Mouse (Mus musculus) lung, adult 18-20 months (tissue): Measurements from ENCODE around the gene Ceacam16.

Experiments used
- DNase-seq, 2 experiments: peaks; one replicate each; pipeline ENCODE4 v3.0.0; 2022; ENCODE audit warnings: mixed read lengths in 2 of 2

Ceacam16 gene

DNA sequence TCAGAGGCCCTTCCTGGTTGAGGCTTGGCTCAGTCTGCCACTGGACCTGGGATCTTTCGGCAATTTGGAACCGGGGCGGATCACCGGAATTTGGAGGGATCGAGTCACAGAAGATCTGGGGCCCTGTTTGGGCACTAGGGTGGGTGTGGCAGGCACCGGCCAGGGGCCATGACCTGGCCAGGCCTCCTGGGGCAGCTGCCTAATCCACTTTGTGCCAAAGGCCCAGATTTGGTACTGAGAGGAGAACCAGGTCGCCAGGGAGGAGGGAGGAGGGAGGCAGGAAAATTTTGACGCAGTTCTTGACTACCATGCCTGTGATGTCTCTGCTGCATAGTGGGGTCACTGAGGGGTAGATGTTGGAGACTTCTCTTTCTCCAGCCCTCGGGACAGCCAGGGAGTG, at the start of gene Ceacam16:
TSS of gene Ceacam16 (minus strand) at position 101 of the 400 bp plus-strand sequence.
- DNase-seq = no peak

DNA sequence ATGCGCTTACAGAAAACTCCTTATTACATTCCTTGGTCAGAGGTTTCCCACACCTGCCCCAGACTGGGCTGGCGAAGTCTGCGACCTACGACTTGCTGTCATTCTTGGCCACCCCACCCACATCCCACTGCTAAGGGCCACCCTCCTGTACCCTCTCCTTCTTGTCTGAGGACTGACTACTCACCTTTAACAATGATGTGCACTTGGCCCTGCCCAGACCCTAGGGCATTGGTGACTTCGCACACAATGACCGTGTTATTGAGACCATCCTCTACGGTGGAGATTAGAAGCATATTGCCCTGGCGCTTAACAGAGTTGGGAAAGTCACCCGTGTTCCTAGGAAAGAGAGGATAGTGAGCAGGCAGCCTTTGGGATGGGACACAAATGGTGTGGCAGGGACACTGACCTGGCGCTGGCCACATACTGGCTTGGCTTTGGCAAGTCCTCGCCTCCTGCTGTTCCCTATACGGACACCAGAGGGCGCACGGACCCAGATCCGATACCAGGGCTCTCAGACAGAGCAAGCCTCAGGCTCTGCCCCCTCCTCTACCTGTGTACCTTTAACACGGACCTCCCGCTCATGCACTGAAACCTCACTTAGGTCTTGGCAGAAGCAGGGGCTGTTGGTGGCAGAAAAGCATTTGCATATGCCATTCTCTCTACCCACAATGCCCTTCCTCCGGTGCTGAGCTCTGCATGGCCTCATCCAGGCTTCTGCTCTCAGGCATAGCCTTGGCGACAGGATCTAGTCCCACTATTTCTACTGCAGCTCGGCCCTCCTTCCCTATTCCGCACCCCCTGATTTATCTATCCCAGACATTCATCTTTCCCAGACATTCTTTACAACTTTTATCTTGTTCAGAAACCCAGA, 49.6 kb upstream of the Ceacam16 start:
- DNase-seq = peak; percentile 72 to 78

DNA sequence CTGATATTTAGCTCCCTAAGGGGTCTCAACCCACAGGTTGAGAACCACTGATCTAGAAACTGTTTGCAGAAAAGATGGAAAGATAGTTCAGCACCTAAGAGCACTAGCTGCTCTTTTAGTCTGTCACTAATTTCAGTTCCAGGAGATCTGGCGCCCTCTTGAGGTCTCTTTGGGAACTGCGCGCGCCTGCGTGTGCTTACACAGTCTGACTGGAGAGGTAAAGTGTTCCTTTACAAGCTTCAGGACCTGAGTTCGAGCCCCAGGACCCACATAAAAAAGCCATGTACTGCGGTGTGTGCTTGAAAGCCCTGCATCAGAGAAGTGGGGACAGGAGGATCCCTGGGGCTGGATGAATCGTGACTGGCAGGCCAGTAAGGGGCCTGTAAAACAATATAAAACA, 28.8 kb upstream of the Ceacam16 start:
- peak; percentile 40 to 43 for DNase-seq

DNA sequence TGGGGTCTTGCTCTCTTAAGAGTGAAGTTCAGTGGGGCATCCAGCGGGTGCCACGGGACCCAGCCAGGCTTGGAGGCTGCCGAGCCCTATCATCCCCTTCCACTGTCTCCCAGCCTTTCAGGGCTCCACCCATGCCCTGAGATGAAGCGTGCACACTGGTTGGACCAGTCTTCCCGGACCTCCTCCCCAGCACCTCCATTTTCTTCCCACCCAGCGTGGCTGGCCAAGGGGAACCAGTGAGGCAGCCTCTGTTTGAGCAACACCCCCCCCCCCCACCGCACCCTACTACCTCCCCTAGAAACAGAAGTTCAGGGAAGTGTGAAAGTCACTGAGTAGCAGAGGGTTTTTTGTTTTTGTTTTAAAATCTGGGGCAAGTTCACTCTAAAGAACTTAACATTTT, 26.8 kb upstream of the Ceacam16 start, which contains the start of gene Ceacam19:
TSS of gene Ceacam19 (minus strand) at position 117 of the 400 bp plus-strand sequence.
- DNase-seq = no peak

GRCm38 (mm10) chr7:19880754-19881153, 19.7 kb upstream of the Ceacam16 start:
- DNase-seq = no peak

DNA sequence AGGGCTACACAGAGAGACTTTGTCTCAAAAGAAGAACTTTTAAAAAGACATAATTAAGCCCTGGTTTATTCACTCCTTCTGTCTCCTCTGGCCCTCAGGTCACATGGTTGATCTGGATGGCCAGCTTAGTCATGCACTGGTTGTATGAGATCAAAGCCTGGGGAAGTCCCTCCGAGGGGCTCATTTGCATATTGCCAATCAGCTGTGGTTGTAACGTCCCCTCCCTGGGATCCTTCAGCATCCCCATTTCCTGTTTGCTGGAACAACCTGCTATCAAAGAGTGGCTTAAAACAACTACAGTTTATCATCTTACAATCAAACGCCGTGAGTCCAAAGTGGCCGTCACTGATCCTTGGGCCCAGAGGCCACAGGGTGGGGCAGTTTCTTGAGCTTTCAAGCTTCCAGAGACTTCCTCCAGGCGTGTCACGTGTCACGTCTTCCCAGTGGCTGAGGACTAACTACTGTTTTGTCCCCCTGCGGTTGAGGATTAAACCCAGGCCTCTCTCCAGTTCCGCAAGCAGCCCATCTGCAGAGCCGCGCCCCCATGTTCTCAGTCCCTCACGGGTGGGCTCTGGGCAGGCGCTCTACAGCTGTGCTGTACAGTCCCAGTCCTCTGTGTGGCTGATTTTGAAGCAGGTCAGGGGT, 15.8 kb upstream of the Ceacam16 start:
- DNase-seq = peak; percentile 30 to 31

- DNase-seq = peak; percentile 17 to 57
Observed at GRCm38 (mm10) chr7:19875948-19876682, 15.0 kb upstream of the Ceacam16 start.

DNA sequence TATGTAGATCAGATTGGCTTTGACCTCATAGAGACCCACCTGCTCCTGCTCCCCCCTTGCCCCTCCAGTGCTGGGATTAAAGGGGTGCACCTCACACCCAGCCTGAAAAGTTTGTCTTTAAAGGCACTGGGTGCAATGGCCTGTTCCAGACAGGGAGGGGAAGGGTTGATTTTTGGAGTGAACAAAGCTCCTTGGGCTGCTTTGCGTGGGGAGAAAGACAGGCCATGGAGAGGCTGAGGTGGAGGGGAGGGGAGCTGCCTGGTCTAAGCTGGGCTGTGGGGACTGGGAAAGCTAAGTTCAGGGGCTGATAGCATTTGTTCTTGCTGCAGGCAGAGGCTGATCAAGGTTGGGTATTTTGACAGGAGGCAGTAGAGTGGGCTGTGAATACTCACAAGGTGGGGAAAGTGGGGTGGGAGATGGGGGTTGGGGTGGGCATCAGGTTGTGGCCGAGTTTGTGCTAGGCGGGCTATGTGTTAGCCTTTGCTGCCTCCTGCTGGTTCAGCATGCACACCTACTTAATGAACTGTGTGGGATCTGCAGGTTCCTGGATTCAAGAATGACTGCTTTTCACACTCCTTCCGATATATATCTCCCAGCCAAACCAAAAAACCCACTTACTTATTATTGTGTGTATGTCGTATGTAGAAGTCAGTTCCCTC, 11.0 kb upstream of the Ceacam16 start:
- peak in 1 of 2 experiments; percentile 35 for DNase-seq

GRCm38 (mm10) chr7:19871137-19871621, 10.1 kb upstream of the Ceacam16 start:
- DNase-seq = peak; percentile 49 to 62

- DNase-seq = peak in 1 of 2 experiments; percentile 37
Observed at GRCm38 (mm10) chr7:19867751-19868399, 6.8 kb upstream of the Ceacam16 start.

- no peak for DNase-seq
Observed at GRCm38 (mm10) chr7:19866490-19866889, 5.4 kb upstream of the Ceacam16 start.

DNA sequence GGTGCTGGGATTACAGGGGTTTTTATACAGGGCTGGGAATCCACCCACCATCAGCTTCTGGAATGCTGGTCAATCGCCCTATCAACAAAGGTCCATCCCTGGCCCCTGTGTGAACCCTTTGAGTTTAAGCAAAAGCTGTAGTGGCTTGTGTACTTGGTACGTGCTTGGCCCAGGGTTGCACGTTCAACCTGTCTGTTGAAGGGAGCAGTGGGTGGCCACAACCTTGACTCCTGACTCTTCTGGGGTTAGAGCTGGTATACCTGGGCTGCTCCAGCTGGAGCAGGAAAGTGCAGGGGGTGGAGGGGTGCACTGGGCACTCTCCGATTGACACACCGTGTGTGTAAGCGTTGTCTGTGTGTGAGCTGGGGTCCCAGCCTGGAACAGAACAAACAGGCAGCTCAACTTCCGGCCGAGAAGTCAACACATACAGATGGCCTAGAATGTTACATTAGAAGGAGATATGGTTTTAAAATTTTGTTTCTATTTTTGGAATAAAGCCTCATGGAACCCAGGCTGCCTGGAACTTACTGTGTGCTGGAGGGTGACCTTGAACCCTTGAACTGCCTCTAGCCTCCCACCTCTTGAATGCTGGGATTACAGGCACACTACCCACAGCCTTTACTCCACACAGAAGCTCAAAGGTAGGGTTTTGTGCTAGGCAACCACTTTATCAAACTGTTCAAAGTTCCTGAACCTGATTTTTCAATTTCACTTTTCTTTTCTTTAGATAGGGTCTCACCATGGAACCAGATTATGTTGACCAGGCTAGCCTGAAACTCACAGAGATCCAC, 4.3 kb upstream of the Ceacam16 start:
- DNase-seq = no peak

DNA sequence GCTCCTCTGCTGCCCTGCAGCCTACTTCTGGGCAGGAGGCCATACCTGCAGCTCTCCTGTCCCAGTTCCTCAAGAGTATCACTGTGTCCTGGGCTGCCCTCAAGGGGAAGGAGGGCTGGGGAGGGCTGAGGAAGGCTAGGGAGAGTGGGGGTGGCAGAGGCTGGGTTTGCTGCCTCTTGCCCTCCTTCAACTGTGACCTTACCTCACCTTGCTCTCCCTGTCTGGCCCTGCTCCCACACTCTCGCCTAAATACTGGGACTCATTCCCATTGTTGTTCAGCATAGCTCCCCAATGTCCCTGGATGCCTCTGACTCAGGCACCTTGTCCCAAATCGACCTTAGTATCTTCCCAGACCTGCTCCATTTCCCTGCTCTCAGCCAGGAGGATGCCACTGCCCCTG, 3.1 kb upstream of the Ceacam16 start:
- peak; percentile 44 to 57 for DNase-seq

DNA sequence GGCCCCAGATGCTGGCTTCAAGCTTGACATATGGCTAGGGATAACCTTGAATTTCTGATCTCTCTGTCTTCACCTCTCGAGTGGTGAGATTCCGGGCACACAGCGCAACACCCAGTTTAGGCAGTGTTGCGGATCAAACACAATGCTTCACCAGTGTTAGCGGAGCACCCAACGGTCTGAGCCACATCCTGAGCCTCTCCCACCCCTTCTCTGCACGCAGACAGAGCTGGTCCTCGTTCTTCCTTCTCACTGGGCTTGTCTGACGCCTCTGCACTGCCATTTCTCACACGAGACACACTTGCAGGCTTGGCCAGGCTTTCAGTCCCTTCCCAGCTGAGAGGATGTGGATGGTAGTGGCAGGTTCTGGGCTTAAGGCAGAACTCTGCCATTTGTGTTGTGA, 1.4 kb downstream of the Ceacam16 start:
- DNase-seq = no peak

GRCm38 (mm10) chr7:19856283-19856682, 4.8 kb downstream of the Ceacam16 start:
- DNase-seq = no peak

- DNase-seq = no peak
Observed at GRCm38 (mm10) chr7:19855663-19856062, 5.4 kb downstream of the Ceacam16 start.

- no peak for DNase-seq
Observed at GRCm38 (mm10) chr7:19853526-19853925, 7.6 kb downstream of the Ceacam16 start.

GRCm38 (mm10) chr7:19851858-19852570, 9.1 kb downstream of the Ceacam16 start, which contains the start of gene Gm19345:
TSS of gene Gm19345 (plus strand) at chr7:19852003.
- DNase-seq = no peak

- DNase-seq = no peak
Observed at GRCm38 (mm10) chr7:19844521-19845171, 16.5 kb downstream of the Ceacam16 start.

DNA sequence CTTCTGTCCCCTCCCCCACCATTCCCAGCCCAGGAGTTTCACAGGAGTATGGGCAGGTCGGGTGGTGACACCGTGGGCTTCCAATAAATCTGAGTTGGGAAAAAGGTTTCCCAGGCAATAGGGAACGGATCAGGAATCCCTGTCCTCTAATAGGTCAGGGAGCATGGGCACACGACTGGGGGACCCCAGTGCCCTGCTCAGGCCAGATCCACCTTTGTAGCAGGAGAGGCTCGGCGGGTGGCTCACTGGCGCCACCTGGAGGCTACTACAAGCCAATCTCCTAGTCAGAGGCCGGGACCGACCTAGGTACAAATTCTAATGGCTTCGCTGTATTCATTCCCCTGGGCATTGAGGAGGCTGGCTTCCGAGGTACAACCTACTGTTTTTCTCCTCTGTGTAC, 17.5 kb downstream of the Ceacam16 start:
- peak; percentile 72 to 74 for DNase-seq
